Mouse (Mus musculus): ENCODE data around the gene 9330182L06Rik. TPM values are rescaled to one million over a fixed set of nuclear protein-coding genes. Genes with fewer than 3 reads are reported as not detected.

9330182L06Rik gene
- polyA plus RNA-seq, 1 experiment: 0.35 TPM

- WGBS: 94% methylated on average over 2 of the region's 2 CpGs
- Histone ChIP-seq H3K4me1 (replicated peaks; ENCODE audit: control insufficient read depth, insufficient read depth, low read length) (no peaks in the 10 kb centered on the region), H3K4me3 (ENCODE audit: control insufficient read depth, insufficient read depth, low read length) (no peak overlapping the region), H3K27ac (ENCODE audit: control insufficient read depth, insufficient read depth, low read length) (no peak overlapping the region), H3K27me3 (ENCODE audit: control insufficient read depth, insufficient read depth, low read length) (no peaks in the 10 kb centered on the region), H3K36me3 (ENCODE audit: control insufficient read depth, insufficient read depth, low read length) (no peaks in the 10 kb centered on the region)
- DNase-seq: no peak
- TF ChIP-seq CTCF (IDR thresholded peaks at IDR 0.05; ENCODE audit: borderline replicate concordance, control insufficient read depth, extremely low read depth, insufficient read depth, low read length, poor library complexity) (no peak), POLR2A (IDR thresholded peaks at IDR 0.05; ENCODE audit: control insufficient read depth, extremely low read depth, insufficient read depth, low read length, poor library complexity) (no peak)
Observed at GRCm38 (mm10) chr5:9295777-9296549, 30.0 kb downstream of the 9330182L06Rik start.

GRCm38 (mm10) chr5:9296550-9296928 lies 30.6 kb downstream of the 9330182L06Rik start:
- no peaks in the 10 kb centered on the region for H3K27me3 ChIP-seq (ENCODE audit: control insufficient read depth, insufficient read depth, low read length)
- H3K4me1 ChIP-seq (replicated peaks; ENCODE audit: control insufficient read depth, insufficient read depth, low read length): no peaks in the 10 kb centered on the region
- no peak overlapping the region for H3K27ac ChIP-seq (ENCODE audit: control insufficient read depth, insufficient read depth, low read length)
- no peak for DNase-seq
- no peak overlapping the region for H3K4me3 ChIP-seq (ENCODE audit: control insufficient read depth, insufficient read depth, low read length)
- no peak for TF ChIP-seq POLR2A (IDR thresholded peaks at IDR 0.05; ENCODE audit: control insufficient read depth, extremely low read depth, insufficient read depth, low read length, poor library complexity)
- TF ChIP-seq CTCF (IDR thresholded peaks at IDR 0.05; ENCODE audit: borderline replicate concordance, control insufficient read depth, extremely low read depth, insufficient read depth, low read length, poor library complexity): no peak
- no peaks in the 10 kb centered on the region for H3K36me3 ChIP-seq (ENCODE audit: control insufficient read depth, insufficient read depth, low read length)

GRCm38 (mm10) chr5:9326863-9327262 lies 60.9 kb downstream of the 9330182L06Rik start:
- H3K4me3 ChIP-seq (ENCODE audit: control insufficient read depth, insufficient read depth, low read length): no peak overlapping the region
- 61% methylated on average over 1 of the region's 1 CpGs for WGBS
- TF ChIP-seq CTCF (IDR thresholded peaks at IDR 0.05; ENCODE audit: borderline replicate concordance, control insufficient read depth, extremely low read depth, insufficient read depth, low read length, poor library complexity) (no peak), POLR2A (IDR thresholded peaks at IDR 0.05; ENCODE audit: control insufficient read depth, extremely low read depth, insufficient read depth, low read length, poor library complexity) (no peak)
- DNase-seq: no peak
- no peaks in the 10 kb centered on the region for H3K36me3 ChIP-seq (ENCODE audit: control insufficient read depth, insufficient read depth, low read length)
- no peaks in the 10 kb centered on the region for H3K27me3 ChIP-seq (ENCODE audit: control insufficient read depth, insufficient read depth, low read length)
- H3K27ac ChIP-seq (ENCODE audit: control insufficient read depth, insufficient read depth, low read length): no peak overlapping the region
- no peaks in the 10 kb centered on the region for H3K4me1 ChIP-seq (replicated peaks; ENCODE audit: control insufficient read depth, insufficient read depth, low read length)

GRCm38 (mm10) chr5:9327528-9327927 lies 61.6 kb downstream of the 9330182L06Rik start:
- Histone ChIP-seq H3K27ac (ENCODE audit: control insufficient read depth, insufficient read depth, low read length) (no peak overlapping the region), H3K27me3 (ENCODE audit: control insufficient read depth, insufficient read depth, low read length) (no peaks in the 10 kb centered on the region), H3K36me3 (ENCODE audit: control insufficient read depth, insufficient read depth, low read length) (no peaks in the 10 kb centered on the region), H3K4me1 (replicated peaks; ENCODE audit: control insufficient read depth, insufficient read depth, low read length) (no peaks in the 10 kb centered on the region), H3K4me3 (ENCODE audit: control insufficient read depth, insufficient read depth, low read length) (no peak overlapping the region)
- 90% methylated on average over 1 of the region's 1 CpGs for WGBS
- TF ChIP-seq CTCF (IDR thresholded peaks at IDR 0.05; ENCODE audit: borderline replicate concordance, control insufficient read depth, extremely low read depth, insufficient read depth, low read length, poor library complexity) (no peak), POLR2A (IDR thresholded peaks at IDR 0.05; ENCODE audit: control insufficient read depth, extremely low read depth, insufficient read depth, low read length, poor library complexity) (no peak)
- no peak for DNase-seq

- no peaks in the 10 kb centered on the region for H3K27me3 ChIP-seq (ENCODE audit: control insufficient read depth, insufficient read depth, low read length)
- no peak overlapping the region for H3K27ac ChIP-seq (ENCODE audit: control insufficient read depth, insufficient read depth, low read length)
- TF ChIP-seq POLR2A (IDR thresholded peaks at IDR 0.05; ENCODE audit: control insufficient read depth, extremely low read depth, insufficient read depth, low read length, poor library complexity) (no peak), CTCF (IDR thresholded peaks at IDR 0.05; ENCODE audit: borderline replicate concordance, control insufficient read depth, extremely low read depth, insufficient read depth, low read length, poor library complexity) (no peak)
- 86% methylated on average over 7 of the region's 7 CpGs for WGBS
- no peak for DNase-seq
- no peaks in the 10 kb centered on the region for H3K36me3 ChIP-seq (ENCODE audit: control insufficient read depth, insufficient read depth, low read length)
- H3K4me1 ChIP-seq (replicated peaks; ENCODE audit: control insufficient read depth, insufficient read depth, low read length): no peaks in the 10 kb centered on the region
- H3K4me3 ChIP-seq (ENCODE audit: control insufficient read depth, insufficient read depth, low read length): no peak overlapping the region
Observed at GRCm38 (mm10) chr5:9338756-9339510, 73.0 kb downstream of the 9330182L06Rik start.

- Histone ChIP-seq H3K27me3 (ENCODE audit: control insufficient read depth, insufficient read depth, low read length) (no peaks in the 10 kb centered on the region), H3K4me1 (replicated peaks; ENCODE audit: control insufficient read depth, insufficient read depth, low read length) (no peaks in the 10 kb centered on the region), H3K4me3 (ENCODE audit: control insufficient read depth, insufficient read depth, low read length) (no peak overlapping the region), H3K27ac (ENCODE audit: control insufficient read depth, insufficient read depth, low read length) (no peak overlapping the region), H3K36me3 (ENCODE audit: control insufficient read depth, insufficient read depth, low read length) (no peaks in the 10 kb centered on the region)
- no peak for DNase-seq
- whole genome bisulfite sequencing: 91% methylated on average over 8 of the region's 8 CpGs
- TF ChIP-seq POLR2A (IDR thresholded peaks at IDR 0.05; ENCODE audit: control insufficient read depth, extremely low read depth, insufficient read depth, low read length, poor library complexity): no peak
- no peak for TF ChIP-seq CTCF (IDR thresholded peaks at IDR 0.05; ENCODE audit: borderline replicate concordance, control insufficient read depth, extremely low read depth, insufficient read depth, low read length, poor library complexity)
Observed at GRCm38 (mm10) chr5:9339511-9340173, 73.7 kb downstream of the 9330182L06Rik start.

Measured in thymus, adult 2 months (tissue).